Mouse (Mus musculus): ENCODE results near the gene Mycbpap.

The Mycbpap gene

DNA sequence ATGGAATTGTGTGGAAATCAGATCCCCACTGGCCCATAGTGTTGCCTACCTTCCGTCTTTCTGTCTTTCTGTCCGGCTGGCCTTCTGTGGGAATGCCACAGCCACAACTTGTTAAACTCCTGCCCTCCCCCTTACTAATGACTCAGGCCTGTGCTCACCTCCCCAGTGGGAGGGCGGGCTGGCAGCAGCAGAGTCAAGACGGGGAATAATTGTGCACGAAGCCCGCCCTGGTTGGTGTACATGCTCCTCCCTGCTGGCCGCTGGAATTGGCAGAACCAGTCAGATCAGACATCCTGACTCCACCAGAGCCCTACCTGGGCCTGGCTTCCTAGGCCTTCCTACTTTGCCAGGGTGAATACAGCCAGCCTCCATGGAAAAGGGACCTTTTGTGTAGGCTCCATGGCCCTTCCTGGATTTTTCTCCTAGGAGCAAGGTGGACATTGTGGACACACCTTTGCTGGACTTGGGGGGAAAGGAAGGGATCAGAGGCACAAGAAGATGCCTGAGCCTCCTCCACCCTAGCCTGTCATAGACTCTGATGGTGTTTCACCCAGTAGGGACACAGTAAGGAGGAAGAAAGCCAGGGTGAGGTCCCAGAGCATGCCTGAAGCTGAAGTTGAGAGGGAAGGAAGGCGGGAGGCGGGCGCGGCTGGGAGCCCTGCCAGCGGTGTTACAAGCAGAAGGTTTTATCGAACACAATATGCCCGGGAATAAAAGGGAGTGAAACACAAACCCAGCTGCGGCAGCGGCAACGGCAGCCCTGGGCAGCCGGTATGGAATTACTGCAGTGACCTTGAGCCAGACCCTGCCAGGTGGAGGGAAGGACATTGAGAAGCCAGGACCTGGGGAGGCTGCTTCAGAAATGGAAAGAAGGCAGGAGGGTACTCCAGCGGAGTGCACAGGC lies 23.2 kb downstream of the Mycbpap start:
- H3K36me3 ChIP-seq (ENCODE audit: control insufficient read depth, insufficient read depth, low read length, poor library complexity, severe bottlenecking) = no peaks in the 10 kb centered on the region
- no peak for DNase-seq (ENCODE audit: low read depth, low spot score)
- peaks cover 2% of the 10 kb centered on the region for H3K27me3 ChIP-seq (ENCODE audit: control insufficient read depth, insufficient read depth, low read length, poor library complexity, severe bottlenecking)

DNA sequence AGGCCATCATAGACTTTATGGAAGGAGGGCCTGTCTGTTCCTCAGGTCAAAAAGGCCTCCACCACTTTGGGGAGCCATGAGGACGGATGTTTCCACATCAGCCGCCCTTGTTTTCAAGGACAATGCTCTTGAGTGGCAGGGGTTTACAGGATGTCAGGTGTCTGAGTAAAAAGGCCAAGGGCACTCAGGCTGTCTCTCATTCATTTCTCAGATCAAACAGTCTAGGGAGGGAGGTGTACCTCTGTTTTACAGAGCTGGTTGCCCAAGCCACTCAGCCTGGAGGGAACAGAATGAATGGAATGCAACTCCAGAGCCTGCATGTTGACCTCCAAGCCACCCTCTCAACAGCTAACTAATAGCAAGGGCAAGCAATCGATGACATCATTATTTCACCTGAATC lies 26.1 kb downstream of the Mycbpap start:
- Histone ChIP-seq H3K36me3 (ENCODE audit: control insufficient read depth, insufficient read depth, low read length, poor library complexity, severe bottlenecking) (no peaks in the 10 kb centered on the region), H3K27me3 (ENCODE audit: control insufficient read depth, insufficient read depth, low read length, poor library complexity, severe bottlenecking) (peaks cover 2% of the 10 kb centered on the region)
- DNase-seq (ENCODE audit: low read depth, low spot score) = no peak

DNA sequence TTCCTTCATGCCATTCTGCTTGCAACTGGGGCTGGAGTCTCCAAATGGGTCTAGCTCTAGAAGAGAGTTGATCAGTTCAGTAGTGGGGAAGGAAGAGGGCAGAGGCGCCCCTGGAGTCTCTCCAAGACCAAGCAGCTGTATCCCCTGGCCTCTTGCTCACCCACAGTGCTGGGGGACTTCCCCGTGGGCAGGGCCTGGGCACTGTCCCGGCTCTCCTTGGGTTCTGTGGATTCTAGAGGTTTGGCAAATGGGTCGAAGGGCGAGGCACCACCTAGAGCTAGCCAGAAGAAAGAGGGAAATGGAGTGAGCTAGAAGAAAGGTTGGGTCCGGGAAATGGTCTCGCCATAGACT lies 29.8 kb downstream of the Mycbpap start:
- no peaks in the 10 kb centered on the region for H3K36me3 ChIP-seq (ENCODE audit: control insufficient read depth, insufficient read depth, low read length, poor library complexity, severe bottlenecking)
- no peaks in the 10 kb centered on the region; the same call in none of the 2 replicates for H3K27me3 ChIP-seq (ENCODE audit: control insufficient read depth, insufficient read depth, low read length, poor library complexity, severe bottlenecking)
- DNase-seq (ENCODE audit: low read depth, low spot score) = no peak

DNA sequence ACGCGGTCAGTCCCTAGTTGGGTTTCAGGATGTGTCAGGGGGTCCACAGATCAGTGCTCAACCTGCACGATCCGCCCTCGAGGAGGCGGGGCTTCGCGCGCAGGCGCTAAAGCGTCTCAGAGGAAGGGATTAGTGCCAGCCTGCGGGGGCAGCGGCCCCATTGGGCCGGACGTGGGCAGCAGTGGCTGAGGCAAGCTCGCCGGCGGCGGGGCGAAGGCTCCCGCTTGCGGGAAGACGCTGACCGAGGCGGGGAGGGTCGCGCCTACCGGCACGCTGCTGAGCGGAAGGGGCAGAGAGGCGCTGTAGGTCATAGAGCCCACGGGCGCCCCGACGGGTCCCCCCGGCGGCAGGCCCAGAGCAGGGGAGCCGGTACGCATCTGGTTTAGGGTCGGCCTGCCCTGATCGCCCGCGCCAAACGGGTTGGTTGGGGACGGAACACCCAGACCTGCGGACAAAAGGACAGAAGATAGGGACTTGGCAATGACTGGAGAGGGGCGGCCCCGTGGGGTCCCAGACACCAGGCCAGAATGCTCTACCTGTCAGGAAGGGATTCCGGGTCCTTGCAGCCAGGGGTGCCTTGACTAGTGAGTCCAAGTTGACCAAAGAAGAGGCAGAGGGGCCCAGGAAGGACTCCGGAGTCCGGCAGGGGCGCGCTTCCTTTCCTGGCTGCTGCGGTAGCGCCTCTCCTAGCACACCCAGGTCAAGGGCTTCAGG lies 30.4 kb downstream of the Mycbpap start:
- DNase-seq (ENCODE audit: low read depth, low spot score) = no peak

DNA sequence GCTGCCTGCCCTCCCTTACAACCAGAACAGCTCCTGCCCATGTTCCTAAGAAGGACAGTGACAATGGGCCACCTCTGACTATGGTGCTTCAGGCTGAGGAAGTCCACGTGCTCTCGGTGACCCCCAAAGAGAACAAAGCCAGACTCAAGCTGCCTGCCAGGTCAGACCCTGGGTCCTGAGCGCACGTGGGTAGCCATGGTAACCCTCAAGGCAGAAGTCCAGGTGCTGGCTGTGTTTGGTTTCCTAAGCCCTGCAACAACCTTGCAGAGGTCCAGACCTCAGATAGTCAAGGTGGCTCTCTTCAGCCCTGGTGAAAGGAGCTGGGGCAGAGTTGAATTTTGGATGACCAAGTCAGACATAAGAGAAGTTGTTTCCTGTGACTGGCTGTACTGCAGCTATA lies 31.8 kb downstream of the Mycbpap start:
- Histone ChIP-seq H3K27me3 (ENCODE audit: control insufficient read depth, insufficient read depth, low read length, poor library complexity, severe bottlenecking) (no peaks in the 10 kb centered on the region; the same call in none of the 2 replicates), H3K36me3 (ENCODE audit: control insufficient read depth, insufficient read depth, low read length, poor library complexity, severe bottlenecking) (no peaks in the 10 kb centered on the region)
- DNase-seq (ENCODE audit: low read depth, low spot score) = no peak

More for the DNA sequence above, 30.4 kb downstream of the Mycbpap start:
- Histone ChIP-seq H3K36me3 (ENCODE audit: control insufficient read depth, insufficient read depth, low read length, poor library complexity, severe bottlenecking) (no peaks in the 10 kb centered on the region), H3K27me3 (ENCODE audit: control insufficient read depth, insufficient read depth, low read length, poor library complexity, severe bottlenecking) (no peaks in the 10 kb centered on the region; the same call in none of the 2 replicates)

DNA sequence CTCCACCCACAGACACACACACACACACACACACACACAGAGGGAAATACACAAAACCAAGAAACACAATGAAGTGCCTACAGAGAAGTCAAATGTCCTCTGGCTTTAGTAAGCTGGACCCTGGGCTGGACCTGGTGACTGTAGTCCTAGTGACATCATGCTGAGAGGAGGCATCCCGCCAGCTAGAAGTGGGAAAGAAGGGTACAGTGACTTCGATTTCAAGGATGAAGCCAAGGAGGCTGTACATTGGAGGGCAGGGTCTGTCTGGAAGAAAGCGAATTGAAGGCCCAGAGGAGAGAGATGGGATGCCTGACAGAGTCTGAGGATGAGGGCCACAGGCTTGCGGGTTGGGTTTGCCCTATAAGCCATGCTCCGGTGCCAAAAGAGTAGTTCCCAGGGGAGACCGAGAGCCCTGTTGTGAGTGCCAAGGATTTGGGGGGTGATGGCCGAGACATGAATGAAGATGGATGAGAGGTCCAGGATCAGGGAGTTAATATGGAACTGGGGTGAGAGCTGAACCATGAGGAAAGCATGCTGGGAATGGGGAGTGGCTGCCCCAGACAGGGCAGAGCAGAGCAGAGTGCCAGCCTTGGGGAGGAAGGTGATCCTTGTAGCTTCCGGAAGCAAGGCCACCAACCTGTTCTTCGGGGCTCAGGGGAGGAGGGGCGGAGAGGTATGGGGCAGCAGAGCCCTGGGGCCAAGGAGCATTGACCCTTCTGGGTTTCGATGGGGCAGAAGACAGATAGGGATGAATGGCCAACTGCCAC lies 32.6 kb downstream of the Mycbpap start:
- Histone ChIP-seq H3K36me3 (ENCODE audit: control insufficient read depth, insufficient read depth, low read length, poor library complexity, severe bottlenecking) (no peaks in the 10 kb centered on the region), H3K27me3 (ENCODE audit: control insufficient read depth, insufficient read depth, low read length, poor library complexity, severe bottlenecking) (no peaks in the 10 kb centered on the region; the same call in none of the 2 replicates)
- no peak for DNase-seq (ENCODE audit: low read depth, low spot score)

DNA sequence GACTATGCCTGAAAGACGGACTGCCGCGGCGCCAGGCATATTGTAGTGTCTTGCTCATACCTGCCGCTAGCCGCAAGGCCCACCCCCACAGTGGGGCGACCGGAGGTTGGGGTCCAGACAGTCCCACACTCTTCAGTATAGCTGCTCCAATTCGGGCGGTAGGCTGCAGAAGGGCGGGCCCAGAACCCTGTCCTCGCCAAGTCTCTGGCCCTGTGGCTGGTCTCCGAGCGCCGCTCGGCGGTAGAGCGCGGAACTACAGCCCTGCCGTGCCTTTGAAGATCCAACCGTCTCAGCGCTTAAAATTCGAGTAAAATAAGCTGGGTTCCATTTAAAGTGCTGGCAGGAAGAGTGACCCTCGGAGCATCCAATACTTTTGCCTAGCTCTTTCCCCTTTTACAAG lies 35.5 kb downstream of the Mycbpap start, which contains the start of gene Spata20:
TSS of gene Spata20 (minus strand) at position 179 of the 400 bp plus-strand sequence.
- Histone ChIP-seq H3K27me3 (ENCODE audit: control insufficient read depth, insufficient read depth, low read length, poor library complexity, severe bottlenecking) (no peaks in the 10 kb centered on the region; the same call in 1 of the 2 replicates), H3K36me3 (ENCODE audit: control insufficient read depth, insufficient read depth, low read length, poor library complexity, severe bottlenecking) (no peaks in the 10 kb centered on the region)
- peak; percentile 42 for DNase-seq (ENCODE audit: low read depth, low spot score)

DNA sequence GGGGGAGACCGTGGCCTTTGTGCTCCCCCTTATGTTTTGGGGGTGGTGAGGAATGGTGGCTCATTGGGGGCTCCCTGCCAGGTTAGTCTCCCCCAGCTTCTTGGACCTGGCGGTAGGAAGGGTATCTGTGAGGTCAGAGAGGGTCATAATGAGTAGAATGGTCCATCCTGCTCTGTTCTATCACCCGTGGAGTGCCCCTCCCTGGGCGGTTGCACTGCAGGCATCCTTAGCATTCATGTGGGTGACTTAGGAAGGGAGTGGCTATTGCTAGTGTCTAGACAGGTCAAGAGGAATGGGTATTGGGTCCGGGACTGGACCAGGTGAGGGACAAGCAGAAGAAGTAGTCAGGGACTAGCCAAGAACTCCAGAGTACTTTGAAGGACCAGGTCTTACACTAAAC lies 36.3 kb downstream of the Mycbpap start:
- H3K27me3 ChIP-seq (ENCODE audit: control insufficient read depth, insufficient read depth, low read length, poor library complexity, severe bottlenecking) = no peaks in the 10 kb centered on the region; the same call in 1 of the 2 replicates
- no peaks in the 10 kb centered on the region for H3K36me3 ChIP-seq (ENCODE audit: control insufficient read depth, insufficient read depth, low read length, poor library complexity, severe bottlenecking)
- DNase-seq (ENCODE audit: low read depth, low spot score) = no peak

DNA sequence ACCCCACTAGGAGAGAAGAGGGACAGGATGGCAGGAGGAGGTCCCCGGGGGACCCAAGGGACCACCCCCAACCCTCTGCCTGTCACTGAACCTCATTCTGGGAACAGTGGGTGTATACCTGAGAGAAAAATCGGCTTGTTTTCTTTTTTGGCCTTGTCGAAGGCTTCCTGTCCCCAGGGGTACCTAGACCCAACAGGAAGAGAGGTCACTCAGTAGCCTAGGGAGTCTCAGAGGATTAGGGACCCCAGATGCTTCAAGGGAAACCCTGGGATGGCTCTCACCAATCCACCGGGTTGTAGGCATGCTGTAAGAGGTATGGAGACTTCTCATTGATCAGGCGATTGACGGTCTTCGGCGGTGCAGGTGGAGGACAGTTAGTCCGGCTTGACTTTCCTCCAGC lies 36.9 kb downstream of the Mycbpap start:
- no peak for DNase-seq (ENCODE audit: low read depth, low spot score)
- Histone ChIP-seq H3K36me3 (ENCODE audit: control insufficient read depth, insufficient read depth, low read length, poor library complexity, severe bottlenecking) (no peaks in the 10 kb centered on the region), H3K27me3 (ENCODE audit: control insufficient read depth, insufficient read depth, low read length, poor library complexity, severe bottlenecking) (no peaks in the 10 kb centered on the region; the same call in 1 of the 2 replicates)

DNA sequence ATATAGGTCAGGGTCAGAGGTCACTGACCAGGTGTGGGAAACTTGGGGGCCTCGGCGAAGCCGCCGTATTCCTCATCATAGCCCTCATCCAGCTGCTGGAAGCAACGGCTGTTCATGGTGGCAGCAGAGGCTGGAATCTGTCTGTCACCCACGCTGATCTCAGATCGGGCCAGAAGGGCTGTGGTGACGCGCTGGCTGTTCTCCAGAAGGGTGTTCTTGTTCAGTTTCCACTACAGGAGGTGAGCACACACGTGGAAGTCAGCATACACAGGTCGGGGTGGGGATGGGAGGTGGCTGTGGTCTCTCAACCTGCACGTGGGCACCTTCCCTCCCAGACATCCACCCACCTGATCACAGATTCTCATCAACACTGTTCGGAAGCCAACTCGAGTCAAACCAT lies 37.6 kb downstream of the Mycbpap start:
- DNase-seq (ENCODE audit: low read depth, low spot score) = no peak
- no peaks in the 10 kb centered on the region; the same call in 1 of the 2 replicates for H3K27me3 ChIP-seq (ENCODE audit: control insufficient read depth, insufficient read depth, low read length, poor library complexity, severe bottlenecking)
- no peaks in the 10 kb centered on the region for H3K36me3 ChIP-seq (ENCODE audit: control insufficient read depth, insufficient read depth, low read length, poor library complexity, severe bottlenecking)

DNA sequence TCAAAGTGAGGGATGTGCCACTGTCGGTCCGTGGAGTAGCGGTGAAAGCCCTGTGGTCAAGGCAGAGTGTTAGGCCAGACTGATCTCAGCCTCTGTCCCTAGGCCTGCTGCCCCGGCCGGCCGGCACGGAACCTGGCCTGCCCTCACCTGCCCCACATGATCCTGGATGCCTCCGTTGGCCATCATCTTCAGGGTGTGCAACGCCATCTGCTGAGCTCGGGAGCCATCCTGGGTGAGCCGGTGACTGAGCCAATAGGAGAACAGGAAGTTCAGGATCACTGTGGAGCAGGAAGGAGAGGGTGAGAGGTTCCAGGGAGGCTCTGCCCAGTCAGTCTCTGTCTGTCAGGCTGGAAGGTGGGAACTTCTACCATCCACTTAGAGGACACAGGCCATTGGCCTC lies 38.1 kb downstream of the Mycbpap start:
- H3K27me3 ChIP-seq (ENCODE audit: control insufficient read depth, insufficient read depth, low read length, poor library complexity, severe bottlenecking) = no peaks in the 10 kb centered on the region; the same call in 1 of the 2 replicates
- no peaks in the 10 kb centered on the region for H3K36me3 ChIP-seq (ENCODE audit: control insufficient read depth, insufficient read depth, low read length, poor library complexity, severe bottlenecking)
- no peak for DNase-seq (ENCODE audit: low read depth, low spot score)

DNA sequence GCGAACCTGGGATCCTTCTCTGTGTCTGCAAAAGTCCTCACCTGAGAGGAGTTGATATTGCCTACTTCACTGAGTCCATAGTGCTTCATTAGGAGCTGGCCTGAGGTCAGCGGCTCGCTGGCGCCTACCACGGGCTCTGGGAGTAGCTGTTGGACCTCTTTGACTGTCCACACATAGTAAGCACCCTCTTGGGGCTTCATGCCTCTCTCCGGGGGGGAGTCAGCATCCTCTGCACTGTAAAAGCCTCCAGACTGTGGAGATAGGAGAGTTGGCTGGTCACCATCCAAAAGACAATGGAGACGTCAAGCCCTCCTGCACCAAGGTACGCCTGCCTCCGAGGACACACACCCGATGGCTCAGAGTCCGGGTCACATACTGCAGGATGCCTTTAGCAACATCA lies 38.8 kb downstream of the Mycbpap start:
- DNase-seq (ENCODE audit: low read depth, low spot score) = no peak
- H3K36me3 ChIP-seq (ENCODE audit: control insufficient read depth, insufficient read depth, low read length, poor library complexity, severe bottlenecking) = no peaks in the 10 kb centered on the region
- no peaks in the 10 kb centered on the region; the same call in 1 of the 2 replicates for H3K27me3 ChIP-seq (ENCODE audit: control insufficient read depth, insufficient read depth, low read length, poor library complexity, severe bottlenecking)

DNA sequence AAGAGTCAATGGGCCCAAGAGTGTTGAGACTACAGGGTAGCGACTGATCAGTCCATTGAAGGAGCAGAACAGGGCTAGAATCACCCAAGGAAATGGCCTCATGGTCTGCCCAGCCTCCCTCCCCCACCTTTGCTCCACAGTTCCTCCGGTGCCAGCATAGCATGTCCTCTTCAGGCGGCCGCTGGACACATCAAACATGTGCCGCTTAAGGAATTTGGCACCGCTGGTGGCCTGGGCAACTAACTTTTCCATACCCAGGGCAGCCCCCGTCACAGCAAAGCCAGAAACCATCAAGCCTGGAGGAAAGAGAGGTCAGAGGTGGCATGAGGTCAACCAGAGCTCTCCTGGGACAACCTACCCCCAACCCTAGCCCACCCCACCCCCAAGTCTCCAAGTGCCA lies 39.6 kb downstream of the Mycbpap start:
- no peaks in the 10 kb centered on the region; the same call in 1 of the 2 replicates for H3K27me3 ChIP-seq (ENCODE audit: control insufficient read depth, insufficient read depth, low read length, poor library complexity, severe bottlenecking)
- no peaks in the 10 kb centered on the region for H3K36me3 ChIP-seq (ENCODE audit: control insufficient read depth, insufficient read depth, low read length, poor library complexity, severe bottlenecking)
- DNase-seq (ENCODE audit: low read depth, low spot score) = no peak

DNA sequence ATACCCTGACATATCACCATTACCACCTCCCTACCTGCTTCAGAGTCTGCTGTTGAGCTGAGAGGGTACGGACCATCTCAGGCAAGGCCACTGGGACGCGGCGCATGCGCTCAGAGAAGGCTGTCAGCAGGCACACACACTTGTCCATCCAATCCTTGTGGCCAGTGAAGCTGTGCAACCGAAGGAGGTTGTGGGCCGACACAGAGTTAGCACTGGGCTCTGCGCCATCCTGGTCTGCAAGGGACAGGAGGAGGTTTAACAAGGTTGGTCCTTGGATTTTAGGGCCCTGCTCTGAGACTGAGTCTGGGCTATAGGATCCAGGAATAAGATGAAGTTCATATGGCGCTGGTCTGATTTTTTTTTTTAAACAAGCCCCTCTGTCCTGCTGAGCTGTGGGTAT lies 41.2 kb downstream of the Mycbpap start:
- H3K36me3 ChIP-seq (ENCODE audit: control insufficient read depth, insufficient read depth, low read length, poor library complexity, severe bottlenecking) = no peaks in the 10 kb centered on the region
- H3K27me3 ChIP-seq (ENCODE audit: control insufficient read depth, insufficient read depth, low read length, poor library complexity, severe bottlenecking) = no peaks in the 10 kb centered on the region; the same call in 1 of the 2 replicates
- no peak for DNase-seq (ENCODE audit: low read depth, low spot score)
